Mouse (Mus musculus) NIH3T3 (cell line): ENCODE data around the gene Iscu.
A peak's percentile ranks its signal among the peaks of the same experiment; 100 is the strongest.

Experiments
- DNase-seq: peaks from one replicate; pipeline ENCODE4 v3.0.0-alpha.2; 2012; ENCODE audit warnings: low read depth

Gene Iscu

GRCm38 (mm10) chr5:113772450-113772895 is at the start of gene Iscu, which contains the start of gene Sart3:
Gene Iscu, plus strand, starts transcription at chr5:113772748.
Gene Sart3, minus strand, starts transcription at chr5:113772510.
- peak; percentile 98 for DNase-seq

GRCm38 (mm10) chr5:113723567-113724237 is 48.8 kb upstream of the Iscu start:
- no peak for DNase-seq

DNA sequence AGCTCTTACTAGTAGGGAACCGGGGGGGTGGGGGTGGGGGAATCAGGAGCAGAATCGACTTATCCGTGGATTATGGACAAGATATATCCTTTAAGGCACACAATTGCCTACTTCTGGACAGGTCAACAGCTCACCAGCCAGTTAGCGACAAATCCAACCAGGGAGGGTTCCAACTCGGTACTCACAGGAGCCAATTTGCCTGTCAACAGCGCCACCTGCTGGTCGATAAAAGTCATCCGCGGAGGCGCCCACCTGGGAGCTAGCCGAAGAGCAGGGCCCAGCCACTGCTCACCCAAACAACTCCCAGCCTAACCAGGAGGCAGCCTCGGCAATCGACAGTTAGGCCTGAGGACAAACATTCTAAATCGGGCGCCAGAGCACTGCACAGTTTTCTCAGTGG is 48.1 kb upstream of the Iscu start, which contains the start of gene 1700069L16Rik:
Gene 1700069L16Rik, minus strand, starts transcription at position 327 of the 400 bp plus-strand sequence.
- peak; percentile 87 for DNase-seq

GRCm38 (mm10) chr5:113725417-113725816 is 47.1 kb upstream of the Iscu start:
- DNase-seq, result no peak

DNA sequence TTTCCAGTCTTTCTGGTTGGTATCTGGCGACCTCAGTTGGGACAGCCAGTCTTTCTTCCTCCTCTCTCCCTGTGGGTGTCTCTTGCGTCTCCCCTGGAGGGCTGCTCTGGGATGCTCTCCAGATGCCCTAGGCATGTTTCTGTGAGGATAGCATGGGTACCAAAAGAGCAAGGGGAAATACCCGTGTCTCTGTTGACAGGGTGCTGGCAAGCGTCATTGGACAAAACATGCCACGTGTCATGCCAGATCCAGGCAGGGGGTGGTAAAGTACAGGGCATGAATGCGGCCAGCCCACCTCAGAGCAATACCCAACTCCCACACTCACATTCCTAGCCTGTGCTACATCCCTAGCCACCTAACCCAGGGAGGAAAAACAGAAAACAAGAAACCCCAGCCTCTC is 45.9 kb upstream of the Iscu start:
- no peak for DNase-seq

GRCm38 (mm10) chr5:113727238-113727637 is 45.3 kb upstream of the Iscu start:
- no peak for DNase-seq

GRCm38 (mm10) chr5:113728011-113728410 is 44.5 kb upstream of the Iscu start:
- no peak for DNase-seq

DNA sequence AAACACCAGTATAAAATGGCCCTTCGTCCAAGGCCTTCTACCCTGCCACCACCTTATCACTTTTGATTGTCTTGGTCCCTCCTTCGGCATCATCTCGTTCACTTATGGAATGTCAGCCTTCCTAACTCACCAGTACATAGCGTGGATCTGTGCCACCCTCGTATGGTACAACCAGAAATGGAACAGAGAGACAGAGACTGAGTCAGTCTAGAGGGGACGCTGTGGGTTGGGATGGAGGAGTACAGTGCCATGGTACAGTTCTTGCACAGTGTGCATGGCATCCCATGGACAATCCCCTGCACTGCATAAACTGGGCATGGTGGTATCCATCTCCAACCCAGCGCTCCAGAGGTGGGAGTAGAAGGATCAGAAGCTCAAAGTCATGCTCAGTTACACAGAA is 43.9 kb upstream of the Iscu start:
- no peak for DNase-seq

GRCm38 (mm10) chr5:113730641-113731121 is 41.9 kb upstream of the Iscu start:
- DNase-seq, result no peak

GRCm38 (mm10) chr5:113731174-113731573 is 41.4 kb upstream of the Iscu start:
- no peak for DNase-seq

GRCm38 (mm10) chr5:113732182-113732581 is 40.4 kb upstream of the Iscu start:
- peak; percentile 75 for DNase-seq

GRCm38 (mm10) chr5:113734376-113734775 is 38.2 kb upstream of the Iscu start:
- DNase-seq, result peak; percentile 37

- DNase-seq, result no peak
Observed at GRCm38 (mm10) chr5:113735023-113735344, 37.6 kb upstream of the Iscu start.

DNA sequence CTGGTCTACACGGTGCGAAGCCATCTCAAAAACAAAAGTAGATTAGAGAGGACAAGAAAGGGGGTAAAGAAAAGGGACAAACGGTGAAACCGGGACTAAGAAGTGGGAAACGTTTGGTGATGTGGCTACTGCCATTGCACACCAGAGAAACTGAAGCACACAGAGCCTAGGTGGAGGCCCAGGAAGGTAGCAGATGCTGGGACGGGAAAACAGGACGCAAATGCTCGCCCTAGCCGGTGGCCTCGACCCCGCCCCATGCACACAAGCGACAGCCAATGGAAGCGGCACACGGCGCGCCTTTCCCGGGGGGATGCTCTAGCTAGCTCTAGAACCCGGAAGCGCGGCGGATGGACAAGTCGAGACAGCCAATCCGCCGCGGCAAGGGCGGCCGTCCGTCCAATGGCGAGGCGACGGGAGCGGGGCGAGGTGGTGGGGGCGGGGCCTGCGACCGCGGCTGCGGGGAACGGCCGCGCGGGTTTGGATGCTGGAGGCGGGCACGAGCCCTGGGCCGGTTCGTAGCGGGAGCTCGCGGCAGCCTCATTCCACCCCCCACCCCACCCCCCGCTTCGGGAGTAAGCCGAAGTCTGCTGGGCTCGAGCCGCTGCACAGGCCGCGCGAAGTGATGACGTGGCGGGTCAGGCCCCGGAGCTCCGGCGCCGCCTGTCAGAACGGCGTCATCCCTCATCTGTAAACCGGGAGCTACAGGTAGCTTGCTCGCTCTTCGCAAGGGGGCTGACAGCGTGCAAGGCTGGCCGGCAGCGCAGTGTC is 37.0 kb upstream of the Iscu start, which contains the start of gene Ficd:
Gene Ficd, plus strand, starts transcription at position 459 of the 768 bp plus-strand sequence.
- DNase-seq, result peak; percentile 99

- DNase-seq, result no peak
Observed at GRCm38 (mm10) chr5:113736113-113736502, 36.4 kb upstream of the Iscu start.

GRCm38 (mm10) chr5:113736522-113737164 is 35.9 kb upstream of the Iscu start:
- peak; percentile 21 for DNase-seq

- DNase-seq, result no peak
Observed at GRCm38 (mm10) chr5:113737607-113738237, 34.8 kb upstream of the Iscu start.

- DNase-seq, result no peak
Observed at GRCm38 (mm10) chr5:113747629-113748028, 24.9 kb upstream of the Iscu start.

DNA sequence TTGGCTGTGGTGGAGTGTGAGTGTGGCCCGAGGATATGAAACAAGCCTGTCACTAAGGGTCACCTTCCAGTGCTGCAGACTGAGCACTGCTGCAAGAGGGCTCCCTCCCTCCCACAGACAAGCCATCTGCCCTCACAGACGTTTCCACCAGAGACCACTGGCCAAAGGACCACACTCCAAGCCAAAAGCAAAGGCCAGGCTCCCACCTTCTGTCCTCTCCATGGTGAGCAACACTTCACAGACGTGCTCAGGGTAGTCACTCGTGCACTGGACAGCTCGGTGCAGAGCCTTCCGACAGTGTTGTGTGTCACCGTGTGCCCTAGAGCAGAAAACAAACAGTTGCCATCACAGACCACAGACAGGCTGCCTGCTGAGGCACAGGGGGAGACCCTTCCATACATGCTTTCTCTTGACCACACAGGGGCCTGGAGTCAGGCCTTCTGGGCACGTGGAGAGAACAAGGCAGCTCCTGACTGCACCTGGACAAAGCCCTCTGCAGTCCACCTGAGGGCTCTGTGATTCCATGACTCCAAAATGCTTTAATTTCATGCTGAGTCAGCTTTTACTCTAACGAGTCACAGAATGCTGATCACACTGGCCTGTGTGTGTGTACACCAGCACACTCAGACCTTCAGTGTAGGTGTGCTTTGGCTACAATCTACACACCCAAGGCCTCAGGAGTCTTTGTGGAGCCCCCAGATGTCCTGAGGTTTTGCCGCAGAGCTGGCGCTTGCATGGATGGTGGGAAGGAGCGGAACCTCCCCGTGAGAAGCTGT is 23.8 kb upstream of the Iscu start:
- DNase-seq, result no peak

DNA sequence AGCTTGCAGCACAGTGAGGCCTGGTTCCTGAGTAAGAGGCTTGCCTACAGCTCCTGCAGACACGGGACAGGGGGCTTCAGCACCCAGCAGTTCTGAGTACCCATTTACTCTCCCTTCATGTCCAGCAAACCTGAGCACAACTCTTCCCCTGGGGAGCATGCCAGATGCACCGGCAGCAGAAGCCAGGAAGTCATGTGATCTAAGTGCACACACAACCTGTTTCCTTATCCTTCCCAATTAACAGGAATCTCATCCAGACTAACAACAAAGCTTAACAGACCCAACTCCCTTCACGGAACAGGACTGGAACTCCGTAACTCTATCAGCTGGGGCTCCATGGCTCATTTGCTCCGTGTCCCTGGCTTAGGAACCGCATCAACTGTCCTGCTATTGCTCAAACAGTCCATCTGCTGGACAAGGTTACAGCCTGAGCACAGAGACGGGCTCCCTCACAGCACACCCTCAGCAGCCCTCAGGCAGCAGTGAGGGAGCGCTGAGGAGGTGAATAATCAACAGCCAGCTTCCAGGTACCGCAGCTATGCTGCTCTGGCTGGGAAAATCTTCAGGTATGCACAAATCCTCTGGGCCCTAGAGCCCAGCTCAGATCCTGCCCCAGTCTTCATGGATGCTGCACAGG is 20.9 kb upstream of the Iscu start:
- no peak for DNase-seq
